Mouse (Mus musculus) spleen, adult 12 weeks (tissue): ENCODE measurements around the gene Antxr1.

Experiments
- DNase-seq: peaks from one replicate; pipeline ENCODE4 v3.0.0; 2022; ENCODE audit warnings: low spot score

Gene Antxr1

DNA sequence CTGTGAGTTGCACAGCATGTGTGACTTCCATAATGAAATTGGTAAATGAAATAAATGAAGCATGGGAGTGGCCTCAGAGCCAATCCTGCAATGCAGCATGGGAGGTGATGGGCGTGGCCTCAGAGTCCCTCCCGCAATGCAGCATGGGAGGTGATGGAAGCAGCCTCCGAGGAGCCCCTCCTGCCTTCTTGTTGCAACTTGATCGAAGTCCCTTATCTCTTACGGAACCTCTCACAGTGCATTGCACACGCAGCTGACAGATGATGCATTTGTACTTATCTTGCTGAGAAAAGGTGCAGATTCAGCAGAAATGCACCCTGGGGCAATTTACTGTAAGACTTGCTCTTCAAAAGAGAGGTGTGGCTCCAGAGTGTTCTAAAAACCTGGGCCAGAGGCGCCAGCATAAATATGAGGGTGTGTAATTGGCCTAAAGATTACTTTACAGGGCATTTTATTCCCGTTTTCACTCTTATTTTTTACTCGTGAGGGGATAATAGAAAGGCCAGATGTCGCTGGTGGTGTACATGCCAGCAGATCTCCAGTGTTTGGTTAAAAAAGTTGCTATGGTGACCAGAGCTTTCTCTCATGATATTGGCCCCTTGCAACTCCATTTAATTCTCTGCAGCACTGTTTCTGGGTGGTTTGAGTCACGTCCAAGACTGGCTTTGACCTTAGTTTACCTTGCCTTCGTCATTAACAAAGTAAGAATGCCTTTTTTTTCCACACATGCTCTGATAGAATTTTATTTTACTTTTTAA, 195.6 kb downstream of the Antxr1 start:
- no peak for DNase-seq

DNA sequence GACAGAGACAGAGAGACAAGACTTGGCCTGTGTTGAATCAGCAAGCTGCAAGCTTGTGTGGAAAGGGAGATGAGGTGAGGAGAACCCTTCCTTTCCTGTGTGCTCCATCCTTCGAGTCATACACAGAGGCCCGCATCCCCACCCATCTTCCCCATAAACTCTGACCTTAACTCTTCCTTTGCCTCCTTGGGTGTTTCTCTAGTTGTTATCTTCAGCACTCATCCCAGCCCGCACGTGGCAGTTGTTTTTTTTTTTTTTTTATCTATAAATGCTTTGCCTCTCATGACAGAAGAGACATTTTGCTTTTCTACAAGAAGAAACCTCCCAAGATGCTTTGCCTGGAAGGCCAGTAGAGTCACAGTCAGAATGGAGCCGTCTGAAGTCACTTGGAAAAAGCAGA, 197.1 kb downstream of the Antxr1 start:
- DNase-seq, result no peak

DNA sequence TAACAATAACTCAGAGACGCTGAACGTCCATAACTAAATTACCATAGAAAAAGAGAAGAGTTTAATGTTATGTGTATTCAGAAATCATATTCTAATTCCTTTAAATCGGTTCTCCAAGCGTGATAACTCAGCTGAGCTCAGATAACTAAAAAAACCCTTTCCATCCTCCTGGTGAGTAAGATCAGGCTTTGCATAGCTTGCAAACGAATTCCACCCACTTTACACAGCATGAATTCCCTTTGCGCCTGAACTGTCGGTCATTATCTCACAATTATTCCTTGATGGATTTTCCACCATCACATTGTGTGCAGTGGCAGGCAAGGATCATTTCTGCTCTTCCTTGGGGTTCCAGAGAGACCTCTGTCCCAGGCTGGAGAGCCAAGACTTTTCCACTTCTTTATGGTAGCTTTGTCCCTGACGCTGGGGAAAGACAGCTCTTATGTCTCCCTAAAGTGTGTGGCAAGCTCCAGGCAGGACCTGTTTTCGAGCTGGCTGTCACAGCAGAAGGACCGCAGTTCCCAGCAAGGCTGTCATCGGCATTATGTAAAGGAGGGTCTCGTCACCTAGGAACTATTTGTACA, 201.6 kb downstream of the Antxr1 start:
- no peak for DNase-seq

DNA sequence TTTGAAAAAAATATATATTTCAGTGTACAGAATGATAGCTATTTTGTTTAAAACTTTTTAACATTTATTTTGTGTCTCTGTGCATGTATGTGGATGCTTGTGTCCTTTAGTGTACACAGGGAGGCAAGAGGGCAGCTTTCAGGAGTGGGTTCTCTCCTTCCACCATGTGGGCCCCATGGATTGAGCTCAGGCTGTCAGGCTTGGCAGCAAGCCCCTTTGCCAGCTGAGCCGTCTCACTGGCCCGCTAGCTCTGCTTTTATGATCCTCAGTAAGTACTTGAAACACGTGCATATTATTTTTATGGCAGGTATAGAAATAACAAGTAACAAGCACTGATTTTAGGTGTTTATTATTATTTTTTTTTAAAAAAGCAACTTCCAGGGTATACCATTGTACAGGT, 202.1 kb downstream of the Antxr1 start:
- DNase-seq, result no peak

DNA sequence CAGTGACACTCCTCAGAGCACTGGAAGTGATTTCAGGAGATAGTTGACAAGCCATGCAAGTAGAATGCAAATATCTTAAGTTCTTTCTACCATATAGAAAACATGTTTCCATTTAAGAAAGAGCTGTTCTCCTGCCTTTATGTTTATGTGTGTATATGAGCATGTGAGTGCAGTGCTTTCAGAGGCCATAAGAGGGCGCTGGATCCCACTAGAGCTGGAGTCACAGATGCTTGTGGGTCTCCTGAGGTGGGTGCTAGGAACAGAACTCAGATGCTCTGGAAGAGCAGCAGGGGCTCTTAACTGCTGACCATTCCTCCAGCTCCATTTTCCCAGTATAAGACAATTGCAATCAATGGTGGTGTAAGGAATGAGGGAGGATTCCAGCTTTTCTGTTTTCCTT, 204.5 kb downstream of the Antxr1 start:
- no peak for DNase-seq

DNA sequence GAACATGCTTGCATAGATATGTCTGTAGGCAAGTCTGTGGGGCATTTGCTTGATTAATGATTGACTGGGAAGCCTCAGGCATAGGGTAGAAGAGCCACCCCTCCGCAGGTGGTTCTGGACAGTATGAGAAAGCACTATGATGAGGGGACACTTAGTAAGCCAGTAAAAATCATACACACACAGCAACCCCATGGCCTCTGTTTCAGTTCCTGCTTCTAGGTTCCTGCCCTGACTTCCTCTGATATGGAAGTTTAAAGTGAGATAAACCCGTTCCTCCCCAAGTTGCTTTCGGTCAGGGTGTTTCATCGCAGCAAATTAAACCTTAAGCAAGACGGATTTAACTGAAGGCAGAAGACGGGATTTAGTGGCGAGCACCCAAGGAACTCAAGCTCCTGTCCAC, 205.0 kb downstream of the Antxr1 start:
- DNase-seq, result no peak

DNA sequence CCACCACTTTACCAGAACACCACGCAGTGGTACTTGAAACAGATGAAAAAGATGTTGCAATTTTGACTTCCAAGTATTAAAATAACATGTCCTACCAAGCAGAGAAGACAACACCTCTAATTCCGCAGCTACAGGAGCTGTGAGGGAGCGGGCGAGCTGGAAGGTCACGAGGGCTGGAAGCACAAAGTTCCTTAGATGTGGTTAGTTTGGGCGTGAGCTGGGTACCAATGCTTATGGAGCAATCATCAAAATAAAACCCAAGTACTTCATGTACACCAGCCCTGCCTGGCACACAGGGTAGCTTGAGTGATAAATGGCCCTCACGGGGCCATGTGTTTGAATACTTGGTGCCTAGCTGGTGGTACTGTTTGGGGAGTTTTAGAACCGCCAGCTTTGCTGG, 205.8 kb downstream of the Antxr1 start:
- no peak for DNase-seq

DNA sequence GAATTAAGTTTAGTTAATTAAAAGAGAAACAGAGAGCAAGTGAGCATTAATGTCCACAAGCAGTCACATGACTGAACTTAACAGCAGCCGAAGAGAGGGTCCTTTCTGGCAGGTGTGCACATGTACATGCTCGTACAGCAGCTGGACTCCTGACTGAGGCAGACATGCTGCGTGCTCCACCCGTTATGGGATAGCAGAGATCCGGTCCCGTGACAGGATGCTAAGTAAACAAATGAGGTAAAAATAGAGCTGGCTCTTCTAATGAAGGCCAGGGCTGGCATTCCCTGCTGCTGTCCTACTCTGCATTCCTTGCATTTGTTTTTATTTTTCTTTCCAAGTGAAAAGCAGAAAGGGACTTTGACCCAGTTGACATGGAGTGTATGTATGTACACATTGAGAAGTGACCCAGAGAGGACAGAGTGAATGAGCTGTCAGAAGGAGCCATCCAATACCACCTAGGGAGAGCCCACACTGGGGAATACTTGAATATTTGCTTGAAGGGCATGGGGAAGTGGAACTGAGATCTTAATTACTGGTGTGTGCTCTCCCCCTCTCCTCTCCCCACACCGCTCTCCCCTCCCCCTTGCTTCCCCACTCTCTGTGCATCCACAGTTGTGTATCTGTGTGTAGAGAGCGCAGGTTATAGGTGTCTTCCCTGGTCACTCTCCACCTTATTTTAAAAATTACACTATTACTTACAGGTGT, 208.4 kb downstream of the Antxr1 start:
- no peak for DNase-seq

DNA sequence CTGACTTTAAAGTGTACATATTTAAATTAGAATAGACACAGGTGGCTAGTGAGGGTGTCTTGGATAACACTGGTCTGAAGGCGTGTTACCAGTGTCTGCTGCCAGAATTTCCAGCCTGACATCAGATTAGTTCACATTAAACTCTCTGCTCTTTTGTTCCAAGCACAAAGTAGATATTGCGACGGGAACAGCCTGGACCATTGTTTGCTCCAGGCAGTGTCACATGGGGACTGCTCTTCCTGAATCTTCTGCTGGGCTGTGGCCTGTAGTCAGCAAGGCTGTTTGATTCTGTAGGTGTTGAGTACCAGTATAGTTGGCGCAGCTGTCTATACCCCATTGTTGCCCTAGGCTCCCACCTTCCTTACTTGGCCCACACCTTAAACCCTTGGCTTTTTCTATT, 211.6 kb downstream of the Antxr1 start:
- no peak for DNase-seq

DNA sequence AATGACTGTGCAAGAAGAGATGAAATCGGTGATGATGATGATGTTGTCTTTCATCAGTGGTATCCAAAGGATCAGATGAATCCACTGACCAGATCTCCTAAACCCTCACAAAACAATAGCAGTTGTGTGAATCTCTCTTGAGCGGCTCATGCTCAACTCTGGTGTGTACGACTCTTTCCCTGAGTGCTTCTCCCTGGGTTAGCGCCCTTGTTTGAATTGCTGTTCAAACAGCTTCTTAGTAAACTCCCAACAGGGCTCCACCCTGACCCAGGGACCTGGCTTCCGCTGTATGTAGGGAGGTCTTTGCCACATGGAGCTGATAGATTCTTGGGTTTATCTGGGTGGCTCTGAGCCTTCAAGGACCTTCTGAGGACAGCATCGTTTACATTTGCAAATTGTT, 212.2 kb downstream of the Antxr1 start:
- DNase-seq, result no peak

DNA sequence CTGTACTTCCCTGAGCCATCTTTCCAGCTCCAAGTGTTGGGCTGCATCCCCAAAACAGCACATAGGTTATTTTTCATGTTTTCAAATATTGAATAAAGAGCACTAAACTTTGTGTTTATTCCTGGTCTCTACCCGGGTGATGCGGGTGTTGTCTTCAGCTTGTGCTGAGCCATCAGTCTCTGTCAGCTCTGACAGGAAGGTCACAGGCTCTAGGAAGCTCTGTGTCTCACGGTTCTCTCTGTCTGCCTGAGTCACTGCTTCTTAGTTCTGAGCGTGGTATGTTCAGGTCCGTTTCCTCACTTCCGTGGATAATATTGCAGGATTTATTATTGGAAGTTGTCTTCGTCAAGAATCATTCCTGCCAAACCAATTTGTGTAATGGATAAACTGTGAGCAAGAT, 213.7 kb downstream of the Antxr1 start:
- no peak for DNase-seq

DNA sequence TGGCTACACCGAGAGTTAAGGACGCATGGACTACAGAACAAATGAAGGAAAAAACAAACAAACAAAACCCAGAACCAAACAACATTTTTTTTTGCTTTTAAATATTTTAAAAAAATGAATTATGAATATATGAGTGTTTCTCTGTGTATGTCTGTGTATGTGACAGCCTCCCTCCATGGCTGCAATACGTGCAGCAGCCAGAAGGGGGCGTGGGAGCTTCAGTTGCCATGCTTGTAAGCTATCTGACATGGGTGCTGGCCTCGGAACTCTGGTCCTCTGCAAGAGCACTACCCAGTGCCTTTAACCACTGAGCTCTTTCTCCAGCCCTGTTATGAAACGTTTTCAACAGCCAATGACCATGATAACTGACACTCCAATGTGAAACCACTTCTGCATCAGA, 215.0 kb downstream of the Antxr1 start:
- no peak for DNase-seq

DNA sequence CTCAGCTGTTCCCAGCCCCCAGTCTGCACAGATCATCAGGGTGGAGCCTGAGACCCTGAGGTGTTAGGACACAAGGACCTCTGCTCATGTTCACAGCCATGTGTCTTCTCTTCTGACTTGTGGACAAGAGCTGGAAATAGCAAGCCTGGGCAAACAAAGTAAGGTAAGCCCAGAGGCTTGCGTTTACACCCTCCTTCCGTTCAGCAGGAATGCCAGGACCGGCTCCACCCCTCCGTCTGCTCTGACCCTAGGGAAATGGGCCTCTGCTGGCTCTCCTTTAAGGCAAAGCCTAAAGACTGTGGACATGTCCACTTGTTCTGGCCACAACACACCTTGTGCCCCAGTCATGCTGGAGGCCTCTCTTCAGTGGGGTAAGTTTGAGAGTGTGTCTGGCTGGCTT, 215.6 kb downstream of the Antxr1 start:
- no peak for DNase-seq

DNA sequence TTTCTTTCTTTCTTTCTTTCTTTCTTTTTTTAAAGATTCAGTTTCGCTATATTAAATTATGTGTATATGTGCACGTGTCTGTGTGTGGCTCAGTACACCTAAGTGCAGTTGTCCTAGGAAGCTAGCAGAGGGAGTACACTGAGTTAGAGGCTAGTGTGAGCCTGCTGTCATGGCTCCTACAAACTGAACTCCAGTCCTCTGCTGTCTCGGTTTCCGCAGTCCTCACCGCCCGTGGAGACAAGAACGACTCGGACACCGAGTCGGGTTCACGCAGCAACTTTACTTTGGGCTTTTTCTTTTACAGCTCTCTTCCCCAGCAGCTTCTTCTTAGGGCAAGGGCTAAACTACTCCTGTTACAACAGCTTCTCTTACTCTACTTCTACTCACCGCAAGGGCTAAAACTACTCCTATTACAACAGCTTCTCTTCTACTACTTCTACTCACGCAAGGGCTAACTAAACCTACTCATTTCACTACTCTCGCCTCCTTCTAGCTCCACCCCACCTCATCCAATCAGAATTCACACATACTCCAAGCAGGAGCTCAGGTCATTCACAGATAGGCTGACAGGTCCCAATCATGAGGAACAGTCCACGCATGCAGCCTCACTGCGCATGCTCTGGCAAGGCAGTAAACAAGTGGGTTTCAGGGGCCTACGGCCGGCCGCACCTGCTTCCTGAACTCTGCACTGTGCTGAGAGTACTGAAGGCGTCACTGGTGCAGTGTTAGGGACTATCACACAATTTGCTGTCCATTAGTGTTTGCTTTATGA, 216.4 kb downstream of the Antxr1 start:
- DNase-seq, result peak; percentile 42

DNA sequence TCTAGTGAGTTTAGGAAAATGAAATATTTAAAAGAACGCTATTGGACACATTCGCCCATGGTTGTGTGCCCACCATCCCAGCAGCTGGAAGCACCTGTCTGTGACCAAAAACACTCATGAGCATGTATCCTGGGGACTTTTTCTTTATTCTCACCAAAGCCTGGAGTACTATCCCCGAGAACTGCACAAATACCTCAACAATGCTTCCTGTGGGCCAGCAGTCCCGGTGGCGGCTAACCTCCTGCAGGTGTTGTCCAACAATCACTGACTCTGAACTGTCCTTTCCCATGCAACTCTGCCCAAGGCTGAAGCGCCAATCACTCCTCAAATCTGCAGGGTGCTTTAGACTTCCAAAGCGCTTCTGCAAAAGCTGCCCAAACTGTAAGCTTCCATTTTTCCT, 219.0 kb downstream of the Antxr1 start:
- no peak for DNase-seq

DNA sequence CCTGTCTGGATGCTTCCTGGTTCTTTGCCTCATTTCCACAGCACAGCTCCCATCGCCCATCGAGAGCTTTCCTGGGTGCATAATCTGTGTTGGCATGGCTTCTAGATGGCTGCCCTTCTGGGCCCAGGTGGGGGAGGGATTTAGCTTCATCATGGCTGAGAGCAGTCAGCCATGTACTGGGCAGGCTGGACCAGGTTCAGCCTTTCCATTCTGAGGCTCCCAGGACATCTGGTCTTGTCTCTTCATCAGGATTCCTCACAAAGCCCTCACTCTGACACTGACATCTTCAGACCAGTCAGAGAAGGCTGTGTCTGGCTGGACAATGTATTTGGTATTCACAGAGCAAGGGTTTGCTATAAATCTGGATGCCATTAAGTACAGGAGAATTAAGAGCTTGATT, 219.6 kb downstream of the Antxr1 start:
- no peak for DNase-seq

DNA sequence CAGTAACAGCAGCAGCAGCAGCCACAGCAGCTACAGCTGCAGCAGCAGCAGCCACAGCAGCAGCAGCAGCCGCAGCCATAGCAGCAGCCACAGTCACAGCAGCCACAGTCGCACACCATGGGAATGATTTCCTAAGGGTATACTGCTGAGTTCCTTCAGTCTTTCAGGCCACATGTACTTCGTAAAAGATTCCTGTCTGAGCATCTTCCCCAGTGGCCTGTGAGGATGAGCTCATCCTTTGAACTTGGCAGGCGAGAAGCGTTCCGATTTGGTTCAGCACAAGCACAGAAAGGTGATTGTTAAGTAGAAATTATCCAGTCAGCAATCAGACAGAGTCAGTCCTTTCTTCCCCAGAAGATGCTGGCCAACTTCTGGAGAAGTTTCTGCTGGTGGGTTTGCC, 223.5 kb downstream of the Antxr1 start:
- DNase-seq, result no peak

DNA sequence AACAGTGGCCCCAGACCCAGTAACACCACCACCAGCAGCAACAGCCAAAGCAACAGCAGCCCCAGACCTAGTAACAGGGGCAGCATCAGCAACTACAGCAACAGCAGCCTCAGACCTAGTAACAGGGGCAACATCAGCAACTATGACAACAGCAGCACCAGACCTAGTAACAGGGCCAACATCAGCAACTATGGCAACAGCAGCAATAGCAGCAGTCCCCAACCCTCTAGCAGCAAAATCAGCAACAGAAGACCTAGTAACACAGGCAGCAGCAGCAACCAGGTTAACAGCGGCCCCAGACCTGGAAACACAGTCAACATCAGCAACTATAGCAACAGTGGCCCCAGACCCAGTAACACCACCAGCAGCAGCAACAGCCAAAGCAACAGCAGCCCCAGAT, 224.1 kb downstream of the Antxr1 start:
- DNase-seq, result no peak

DNA sequence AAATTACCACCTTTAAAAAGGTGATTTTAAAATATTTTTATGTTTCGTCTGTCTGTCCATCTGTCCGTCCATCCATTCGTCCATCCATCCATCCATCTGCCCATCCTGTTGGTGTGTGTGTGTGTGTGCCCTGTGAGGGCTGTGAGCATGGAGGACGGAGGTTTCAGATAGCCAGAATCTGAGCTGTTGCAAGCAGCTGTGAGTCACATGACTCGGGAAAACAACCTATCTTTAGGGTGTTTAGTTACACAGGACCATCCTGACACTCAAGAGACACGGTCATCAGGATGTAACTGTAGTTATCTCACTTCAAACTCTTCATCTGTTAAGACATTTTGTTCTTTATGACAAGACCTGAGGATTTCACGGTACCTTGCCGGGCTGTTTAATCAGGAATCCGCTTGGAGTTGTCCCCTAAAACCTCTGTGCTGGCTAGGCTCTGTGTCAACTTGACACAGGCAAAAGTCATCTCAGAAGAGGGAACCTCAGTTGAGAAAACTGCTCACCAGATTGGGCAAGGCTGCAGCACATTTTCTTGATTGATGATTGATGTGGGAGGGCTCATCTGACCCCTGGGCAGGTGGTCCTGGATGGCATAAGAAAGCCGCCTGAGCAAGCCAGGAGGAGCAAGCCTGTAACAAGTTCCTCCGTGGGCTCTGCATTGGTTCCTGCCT, 231.4 kb downstream of the Antxr1 start, which contains the start of gene D6Ertd527e:
TSS of gene D6Ertd527e (plus strand) at position 624 of the 674 bp plus-strand sequence.
- DNase-seq, result no peak

DNA sequence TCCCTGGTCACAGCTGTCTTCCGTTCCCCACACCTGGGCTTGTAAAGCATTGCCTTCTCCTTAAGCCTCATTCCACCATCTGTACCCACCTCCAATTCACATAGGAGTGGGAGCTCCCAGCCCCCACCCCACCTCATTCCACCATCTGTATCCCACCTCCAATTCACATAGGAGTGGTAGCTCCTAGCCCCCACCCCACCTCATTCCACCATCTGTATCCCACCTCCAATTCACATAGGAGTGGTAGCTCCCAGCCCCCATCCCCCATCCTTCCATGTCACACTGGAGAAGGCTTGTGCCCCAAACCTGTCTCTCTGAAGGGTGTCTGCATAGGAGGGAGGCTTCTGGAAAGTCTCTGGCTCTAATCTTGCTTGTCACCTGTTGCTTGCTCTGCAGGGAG, 232.3 kb downstream of the Antxr1 start:
- DNase-seq, result no peak

DNA sequence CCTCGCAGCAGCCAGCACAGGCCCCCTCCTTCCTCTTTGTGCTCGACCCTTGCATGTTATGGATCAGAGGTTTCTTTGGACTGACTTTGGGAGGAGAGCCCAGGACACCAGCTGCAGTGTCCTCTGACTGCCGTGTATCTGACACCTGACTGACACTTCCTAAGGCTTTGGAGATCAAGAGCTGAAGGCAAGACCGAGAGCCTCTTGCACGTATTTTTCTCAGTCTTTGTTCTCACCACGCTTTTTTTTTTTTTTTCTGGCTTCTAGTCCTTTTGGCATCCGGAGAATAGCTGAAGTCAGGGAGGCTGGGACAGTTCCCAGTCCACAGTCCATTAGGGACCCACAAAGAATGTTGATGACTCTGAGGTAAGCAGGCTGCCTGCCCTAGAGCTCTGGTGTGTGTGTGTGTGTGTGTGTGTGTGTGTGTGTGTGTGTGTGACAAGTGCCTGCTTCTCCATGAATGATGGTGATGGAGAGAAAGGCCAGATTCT, 233.2 kb downstream of the Antxr1 start:
- DNase-seq, result no peak

DNA sequence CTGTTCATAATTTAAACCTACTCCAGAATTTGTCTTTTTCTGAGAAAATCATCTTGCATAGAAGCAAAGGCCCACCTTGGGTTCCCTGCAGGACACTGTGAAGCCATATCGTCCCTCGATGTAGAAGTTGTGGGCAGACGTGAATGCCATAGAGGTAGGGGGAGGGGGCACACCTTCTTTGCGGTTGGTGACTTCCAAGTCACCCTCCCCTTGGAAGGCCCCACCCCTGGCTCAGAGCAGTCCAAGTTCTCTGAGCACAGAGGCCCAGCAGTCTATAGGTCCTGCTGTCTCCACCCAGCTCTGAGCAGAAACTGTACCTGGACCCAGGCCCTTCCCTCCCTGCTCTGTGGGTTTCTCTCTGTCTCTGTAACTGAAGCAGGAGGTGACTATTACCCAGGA, 233.7 kb downstream of the Antxr1 start:
- no peak for DNase-seq
